Mouse (Mus musculus) heart, adult 11 months (tissue): ENCODE data around the gene Pla2g4b.
A peak's percentile ranks its signal among the peaks of the same experiment; 100 is the strongest.

ENCODE experiments used
- DNase-seq: peaks from one replicate; pipeline ENCODE4 v3.0.0; 2022

Gene Pla2g4b

GRCm38 (mm10) chr2:120017599-120017998 is 15.6 kb upstream of the Pla2g4b start:
- DNase-seq, result peak; percentile 83

GRCm38 (mm10) chr2:120024337-120024736 is 8.9 kb upstream of the Pla2g4b start:
- peak; percentile 94 for DNase-seq

GRCm38 (mm10) chr2:120026984-120027949 is 6.0 kb upstream of the Pla2g4b start, which contains the start of the genes Jmjd7 and Gm28042:
Gene Jmjd7 (plus strand): TSS chr2:120027483.
Gene Gm28042 (plus strand): TSS chr2:120027493.
- peak; percentile 99 for DNase-seq

GRCm38 (mm10) chr2:120027950-120028331 is 5.3 kb upstream of the Pla2g4b start:
- DNase-seq, result no peak

- no peak for DNase-seq
Observed at GRCm38 (mm10) chr2:120030380-120030779, 2.8 kb upstream of the Pla2g4b start.

GRCm38 (mm10) chr2:120033726-120034125 is 509 bp downstream of the Pla2g4b start:
- no peak for DNase-seq

- no peak for DNase-seq
Observed at GRCm38 (mm10) chr2:120037744-120038143, 4.5 kb downstream of the Pla2g4b start.

- DNase-seq, result no peak
Observed at GRCm38 (mm10) chr2:120040991-120041390, 7.8 kb downstream of the Pla2g4b start.

- no peak for DNase-seq
Observed at GRCm38 (mm10) chr2:120044101-120044603, 10.9 kb downstream of the Pla2g4b start.

- DNase-seq, result no peak
Observed at GRCm38 (mm10) chr2:120044676-120045075, 11.5 kb downstream of the Pla2g4b start.

- no peak for DNase-seq
Observed at GRCm38 (mm10) chr2:120046486-120047310, 13.5 kb downstream of the Pla2g4b start.

- DNase-seq, result no peak
Observed at GRCm38 (mm10) chr2:120048173-120048572, 15.0 kb downstream of the Pla2g4b start.

- DNase-seq, result no peak
Observed at GRCm38 (mm10) chr2:120049632-120050274, 16.5 kb downstream of the Pla2g4b start.

- DNase-seq, result no peak
Observed at GRCm38 (mm10) chr2:120051405-120051804, 18.2 kb downstream of the Pla2g4b start.

- peak; percentile 97 for DNase-seq
Observed at GRCm38 (mm10) chr2:120054771-120055552, 21.7 kb downstream of the Pla2g4b start.

- DNase-seq, result no peak
Observed at GRCm38 (mm10) chr2:120055923-120056322, 22.7 kb downstream of the Pla2g4b start.

GRCm38 (mm10) chr2:120058818-120059217 is 25.6 kb downstream of the Pla2g4b start:
- no peak for DNase-seq

GRCm38 (mm10) chr2:120059466-120059865 is 26.2 kb downstream of the Pla2g4b start:
- DNase-seq, result no peak

- DNase-seq, result peak; percentile 93
Observed at GRCm38 (mm10) chr2:120060190-120060589, 27.0 kb downstream of the Pla2g4b start.

- no peak for DNase-seq
Observed at GRCm38 (mm10) chr2:120060651-120061050, 27.4 kb downstream of the Pla2g4b start.

GRCm38 (mm10) chr2:120062248-120062647 is 29.0 kb downstream of the Pla2g4b start:
- DNase-seq, result no peak

GRCm38 (mm10) chr2:120064639-120065038 is 31.4 kb downstream of the Pla2g4b start:
- no peak for DNase-seq
